Mouse (Mus musculus) heart, postnatal 0 days (tissue): ENCODE measurements at regions not wholly inside any gene's neighbourhood (a gene's known extent, or its start where the extent isn't known, plus 50 kb on each side); places are given as distances from the start of the nearest gene placed in this dataset.

Experiments
- ATAC-seq: fragments of 200-750 bp; cut with Nextera tagmentation; 2 replicates; pipeline ENCODE4 v1.8.0; 2017; ENCODE audit warnings: low read depth, moderate number of reproducible peaks, moderate library complexity; ENCODE audit not compliant: insufficient read depth
- DNase-seq: peaks from one replicate; pipeline ENCODE4 v3.0.0-alpha.2; 2016; ENCODE audit warnings: low spot score
- H3K27ac ChIP-seq: fragments of 300-500 bp; sonication (generic); 2 replicates; pipeline ENCODE4 v1.5.1; 2014; ENCODE audit warnings: low read depth, mild to moderate bottlenecking
- H3K27me3 ChIP-seq: fragments of 300-500 bp; sonication (generic); 2 replicates; pipeline ENCODE4 v1.6.1; 2014; ENCODE audit warnings: low read length, mixed read lengths; ENCODE audit not compliant: control insufficient read depth, insufficient read depth
- H3K36me3 ChIP-seq: fragments of 300-500 bp; sonication (generic); replicated peaks from 2 replicates; pipeline ENCODE4 v1.6.1; 2014; ENCODE audit warnings: low read length, mixed read lengths; ENCODE audit not compliant: control insufficient read depth, insufficient read depth
- H3K4me1 ChIP-seq: fragments of 300-500 bp; sonication (generic); 2 replicates; pipeline ENCODE4 v1.6.1; 2014; ENCODE audit warnings: antibody characterized with exemption; ENCODE audit not compliant: control insufficient read depth, insufficient read depth
- H3K4me2 ChIP-seq: fragments of 300-500 bp; sonication (generic); 2 replicates; pipeline ENCODE4 v1.6.1; 2014; ENCODE audit warnings: low read depth, mild to moderate bottlenecking, low read length, moderate library complexity
- H3K4me3 ChIP-seq: fragments of 300-500 bp; sonication (generic); 2 replicates; pipeline ENCODE4 v1.5.1; 2014; ENCODE audit warnings: low read depth, low read length
- H3K9ac ChIP-seq: fragments of 300-500 bp; sonication (generic); replicated peaks from 2 replicates; pipeline ENCODE4 v1.6.1; 2014; ENCODE audit warnings: low read depth, low read length, mixed read lengths
- H3K9me3 ChIP-seq: fragments of 300-500 bp; sonication (generic); replicated peaks from 2 replicates; pipeline ENCODE4 v1.6.1; 2016; ENCODE audit warnings: low read length; ENCODE audit not compliant: control insufficient read depth
- CTCF ChIP-seq: IDR thresholded peaks from 2 replicates; pipeline ENCODE4 v1.5.1; 2016; ENCODE audit warnings: antibody characterized with exemption, control low read depth, low read depth
- EP300 ChIP-seq: IDR thresholded peaks from 2 replicates; pipeline ENCODE4 v1.6.1; 2016; ENCODE audit warnings: antibody characterized with exemption, low read depth
- WGBS: fragments of 180-500 bp; shearing (Covaris S2); extraction: QIAGEN DNeasy Blood & Tissue Kit; methylation state at CpG from one replicate; pipeline ENCODE4 v1.1.7; 2014; 5-methylcytosine and 5-hydroxymethylcytosine counted together

DNA sequence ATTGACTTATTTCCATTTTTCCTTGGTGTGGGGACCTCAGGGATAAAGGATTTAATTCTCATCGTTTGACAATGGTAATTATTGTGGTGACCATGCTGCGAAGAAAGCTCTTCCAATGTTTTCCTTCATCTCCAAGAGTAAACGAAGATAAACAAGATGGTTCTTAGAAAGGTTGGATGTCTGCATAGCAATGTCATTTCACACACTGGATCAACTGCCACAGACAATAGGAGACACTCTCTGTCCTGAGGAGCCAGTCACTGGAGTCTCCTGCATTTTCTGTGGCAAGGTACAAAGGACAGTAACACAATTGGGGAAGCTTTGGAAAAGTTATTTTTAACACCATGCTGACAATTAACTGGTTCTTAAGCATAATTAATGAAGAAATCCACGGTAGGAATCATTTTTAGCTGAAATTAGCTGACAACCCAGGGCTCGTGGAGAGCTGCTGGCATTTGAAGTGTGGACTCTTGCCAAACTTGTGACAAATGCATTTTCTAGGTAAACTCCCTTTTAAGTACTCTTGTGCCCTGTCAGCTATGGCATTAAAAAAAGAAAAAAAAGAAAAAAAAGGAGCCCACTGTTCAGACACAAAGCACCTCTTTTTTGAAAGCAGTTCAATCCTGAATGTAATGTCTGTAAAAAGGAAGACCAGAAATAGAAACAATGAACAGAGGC is 475.8 kb downstream of the Otol1 start:
- Histone ChIP-seq H3K4me3 (no peak overlapping the region), H3K4me2 (no peak overlapping the region), H3K27ac (no peak overlapping the region), H3K4me1 (no peaks in the 10 kb centered on the region), H3K36me3 (no peaks in the 10 kb centered on the region), H3K9me3 (no peaks in the 10 kb centered on the region), H3K9ac (no peak overlapping the region), H3K27me3 (no peaks in the 10 kb centered on the region)
- TF ChIP-seq EP300 (no peak), CTCF (no peak)
- 49% methylated on average over 5 of the region's 5 CpGs for WGBS
- ATAC-seq: no peak
- no peak for DNase-seq

DNA sequence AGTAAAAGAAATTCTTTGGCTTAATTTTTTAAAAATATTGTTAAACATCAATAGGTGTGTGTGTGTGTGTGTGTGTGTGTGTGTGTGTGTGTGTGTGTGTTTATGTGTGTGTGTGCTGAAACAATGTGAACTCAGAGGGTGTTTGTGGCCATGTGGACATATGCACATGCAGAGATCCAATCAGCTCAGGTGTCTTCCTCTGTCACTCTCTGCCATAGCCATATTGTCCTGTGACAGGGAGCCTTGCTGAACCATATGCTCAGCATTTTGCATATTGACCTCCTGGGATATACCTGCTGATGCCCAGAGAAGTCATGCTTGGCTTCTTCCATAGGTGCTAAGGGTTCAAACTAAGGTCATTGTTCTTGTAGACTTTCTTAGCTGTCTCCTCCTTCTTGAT is 489.0 kb downstream of the Otol1 start:
- no peak overlapping the region for H3K9ac ChIP-seq
- H3K4me2 ChIP-seq: no peak overlapping the region
- H3K36me3 ChIP-seq: no peaks in the 10 kb centered on the region
- no peaks in the 10 kb centered on the region for H3K9me3 ChIP-seq
- no peaks in the 10 kb centered on the region for H3K27me3 ChIP-seq
- DNase-seq (no peak), ATAC-seq (no peak)
- no peak overlapping the region for H3K4me3 ChIP-seq
- TF ChIP-seq EP300 (no peak), CTCF (no peak)
- H3K4me1 ChIP-seq: no peaks in the 10 kb centered on the region
- H3K27ac ChIP-seq: no peak overlapping the region

DNA sequence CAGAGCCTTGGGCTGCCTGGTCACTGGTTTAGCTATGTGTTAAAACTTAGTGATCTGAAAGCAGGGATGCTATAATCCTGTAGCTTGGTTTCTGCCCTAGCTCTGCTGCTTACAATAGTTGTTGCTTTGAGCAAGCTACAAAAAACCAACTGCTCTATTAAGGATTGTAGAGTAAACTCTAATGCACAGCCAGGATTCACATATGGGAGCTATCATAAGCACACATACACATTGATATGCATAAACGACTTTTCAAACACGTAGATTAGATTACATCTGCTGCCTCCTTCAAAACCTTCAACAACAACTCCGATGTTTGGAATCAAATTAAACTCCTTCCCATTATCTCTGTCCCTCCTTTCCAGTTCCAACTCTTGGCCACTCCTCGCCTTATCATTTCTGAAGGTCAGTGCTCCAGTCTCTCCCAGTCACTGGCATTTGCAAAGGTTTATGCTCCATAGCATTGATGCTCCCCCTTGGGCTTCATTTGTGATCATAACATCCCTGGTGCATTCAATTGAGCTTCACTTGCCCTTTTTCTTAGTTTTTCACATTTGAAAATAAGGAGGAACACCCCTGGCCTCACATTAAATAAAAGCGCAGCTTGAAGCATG is 492.9 kb downstream of the Otol1 start:
- H3K9ac ChIP-seq: no peak overlapping the region
- DNase-seq (no peak), ATAC-seq (no peak)
- no peaks in the 10 kb centered on the region for H3K27me3 ChIP-seq
- H3K4me2 ChIP-seq: no peak overlapping the region
- no peaks in the 10 kb centered on the region for H3K9me3 ChIP-seq
- TF ChIP-seq CTCF (no peak), EP300 (no peak)
- no peak overlapping the region for H3K4me3 ChIP-seq
- H3K4me1 ChIP-seq: no peaks in the 10 kb centered on the region
- H3K36me3 ChIP-seq: no peaks in the 10 kb centered on the region
- 48% methylated on average over 5 of the region's 5 CpGs for WGBS
- H3K27ac ChIP-seq: no peak overlapping the region

DNA sequence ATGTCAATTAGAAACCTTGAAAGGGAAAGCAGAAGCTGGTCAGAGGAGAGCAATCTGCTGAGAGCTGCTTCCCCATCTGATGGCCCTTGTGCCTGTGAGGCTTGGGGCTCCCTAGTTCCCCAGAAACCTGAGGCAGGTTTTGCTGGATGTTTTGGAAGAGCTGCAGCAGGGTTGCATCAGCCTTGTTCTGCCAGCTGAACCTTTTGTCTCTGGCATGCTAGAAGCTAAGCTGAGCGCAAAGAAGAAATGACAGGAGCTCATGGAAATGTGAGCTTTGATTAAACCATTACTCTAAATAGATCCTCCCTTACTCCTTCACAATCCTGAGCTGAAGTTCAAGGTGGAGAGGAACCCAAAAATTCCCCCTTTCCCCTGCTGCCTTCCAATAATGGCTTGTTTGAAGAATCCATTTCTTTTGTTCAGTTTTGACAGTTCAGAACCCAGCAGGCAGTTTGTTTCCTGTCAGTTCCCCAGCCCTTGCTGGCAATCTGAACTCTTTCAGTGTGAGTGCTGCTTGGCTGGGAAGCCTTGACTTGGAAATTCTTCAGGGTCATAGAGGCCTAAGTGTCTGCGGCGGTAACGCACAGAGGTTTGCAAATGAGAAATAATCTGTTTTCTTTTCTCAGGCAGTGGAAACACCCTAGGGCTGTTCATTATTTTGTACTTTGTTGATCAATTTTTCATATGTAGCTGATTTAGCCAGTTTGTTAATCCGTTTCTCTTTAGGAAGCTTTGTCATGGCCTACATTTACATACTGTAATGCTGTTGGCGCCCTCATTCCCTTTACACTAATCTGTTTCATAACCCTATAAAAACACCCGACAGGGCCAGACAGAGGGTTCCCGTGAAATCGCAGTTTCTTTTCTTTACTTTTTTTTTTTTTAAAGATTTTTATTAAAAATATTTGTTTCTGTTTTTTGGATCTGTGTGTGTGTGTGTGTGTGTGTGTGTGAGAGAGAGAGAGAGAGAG is 493.9 kb downstream of the Otol1 start:
- Histone ChIP-seq H3K4me1 (no peaks in the 10 kb centered on the region), H3K27ac (no peak overlapping the region), H3K9me3 (no peaks in the 10 kb centered on the region), H3K4me2 (no peak overlapping the region), H3K27me3 (no peaks in the 10 kb centered on the region), H3K36me3 (no peaks in the 10 kb centered on the region), H3K9ac (no peak overlapping the region), H3K4me3 (no peak overlapping the region)
- 64% methylated on average over 9 of the region's 9 CpGs for WGBS
- TF ChIP-seq CTCF: no peak
- no peak for TF ChIP-seq EP300
- DNase-seq (no peak), ATAC-seq (no peak)

DNA sequence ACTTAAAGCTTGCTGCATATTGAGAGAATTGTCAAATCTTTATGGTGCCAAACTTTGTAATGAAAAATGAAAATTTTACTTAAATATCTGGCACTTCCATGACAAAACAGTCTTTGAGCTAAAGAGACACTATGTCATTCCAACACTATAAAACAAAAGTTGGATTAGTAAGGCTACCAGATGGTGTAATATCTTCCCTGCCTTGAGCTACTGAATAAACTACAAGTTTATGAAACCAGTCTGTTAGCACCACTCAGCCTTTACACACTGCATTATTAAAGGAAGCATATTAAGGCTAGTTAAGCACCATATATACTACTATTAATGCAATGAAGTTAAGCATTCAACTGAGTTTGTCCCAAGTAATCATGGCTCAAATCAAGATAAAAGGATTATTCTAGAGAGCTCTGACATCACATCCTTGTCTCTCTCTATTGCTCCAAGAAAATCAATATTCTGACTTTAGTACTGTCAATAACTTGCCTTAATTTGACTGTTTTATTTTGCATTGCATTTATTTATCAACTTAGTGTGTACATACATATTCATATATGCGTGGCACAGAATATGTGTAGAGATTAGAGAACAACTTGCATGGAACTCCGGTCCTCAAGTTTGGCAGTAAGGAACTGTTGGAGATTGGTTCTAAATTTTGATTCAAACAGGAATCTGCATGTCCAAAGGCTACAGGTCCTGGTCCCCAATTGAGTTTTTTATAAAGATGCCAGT is 526.3 kb downstream of the Otol1 start:
- Histone ChIP-seq H3K4me2 (no peak overlapping the region), H3K36me3 (no peaks in the 10 kb centered on the region), H3K9ac (no peak overlapping the region), H3K9me3 (no peaks in the 10 kb centered on the region), H3K4me3 (no peak overlapping the region), H3K4me1 (no peaks in the 10 kb centered on the region), H3K27ac (no peak overlapping the region), H3K27me3 (no peaks in the 10 kb centered on the region)
- TF ChIP-seq EP300 (no peak), CTCF (no peak)
- no peak for ATAC-seq
- no peak for DNase-seq
- 88% methylated on average over 2 of the region's 2 CpGs for WGBS
